Mouse (Mus musculus) forebrain, embryonic 14.5 days (tissue): ENCODE data around the gene Ap2a1. TPM values are rescaled to one million over a fixed set of nuclear protein-coding genes. Genes with fewer than 3 reads are reported as not detected.

ENCODE experiments used
- ATAC-seq: fragments of 200-750 bp; cut with Nextera tagmentation; 2 replicates; pipeline ENCODE4 v1.8.0; 2017; ENCODE audit warnings: mild to moderate bottlenecking, moderate library complexity
- DNase-seq: peaks from one replicate; pipeline ENCODE4 v3.0.0-alpha.2; 2015; ENCODE audit warnings: low spot score
- H3K27ac ChIP-seq: fragments of 300-500 bp; sonication (generic); 2 replicates; pipeline ENCODE4 v1.5.1; 2014; ENCODE audit warnings: low read depth, mild to moderate bottlenecking, control low read depth, low read length, moderate library complexity
- H3K27me3 ChIP-seq: fragments of 300-500 bp; sonication (generic); replicated peaks from 2 replicates; pipeline ENCODE4 v1.6.1; 2014; ENCODE audit warnings: low read length, control low read depth, mixed read lengths; ENCODE audit not compliant: control insufficient read depth, insufficient read depth
- H3K36me3 ChIP-seq: fragments of 300-500 bp; sonication (generic); 2 replicates; pipeline ENCODE4 v1.6.1; 2014; ENCODE audit warnings: low read length, control low read depth; ENCODE audit not compliant: control insufficient read depth, insufficient read depth
- H3K4me1 ChIP-seq: fragments of 300-500 bp; sonication (generic); 2 replicates; pipeline ENCODE4 v1.6.1; 2014; ENCODE audit warnings: antibody characterized with exemption, low read length, control low read depth; ENCODE audit not compliant: control insufficient read depth, insufficient read depth
- H3K4me2 ChIP-seq: fragments of 300-500 bp; sonication (generic); 2 replicates; pipeline ENCODE4 v1.6.1; 2014; ENCODE audit warnings: mild to moderate bottlenecking, control low read depth, low read length
- H3K4me3 ChIP-seq: fragments of 300-500 bp; sonication (generic); 2 replicates; pipeline ENCODE4 v1.5.1; 2014; ENCODE audit warnings: low read depth, low read length, control low read depth
- H3K9ac ChIP-seq: fragments of 300-500 bp; sonication (generic); 2 replicates; pipeline ENCODE4 v1.6.1; 2014; ENCODE audit warnings: mild to moderate bottlenecking, low read length, control low read depth, moderate library complexity
- H3K9me3 ChIP-seq: fragments of 300-500 bp; sonication (generic); replicated peaks from 2 replicates; pipeline ENCODE4 v1.6.1; 2016; ENCODE audit warnings: low read length, control low read depth, mixed read lengths; ENCODE audit not compliant: control insufficient read depth
- WGBS: fragments of 180-500 bp; shearing (Covaris S2); extraction: QIAGEN DNeasy Blood & Tissue Kit; methylation state at CpG from one replicate; pipeline ENCODE4 v1.1.7; 2014; 5-methylcytosine and 5-hydroxymethylcytosine counted together
- polyA plus RNA-seq: library from polyadenylated mRNA; unstranded; fragments of >200 nt; fragmentation: Nextera tagmentation; extraction: Ambion mirVana; gene quantifications from 2 replicates; pipeline ENCODE4 v1.2.1, GENCODE M21; 2014

Gene Ap2a1
- polyA plus RNA-seq, 1 experiment from 2014 or later = 85.6 TPM

DNA sequence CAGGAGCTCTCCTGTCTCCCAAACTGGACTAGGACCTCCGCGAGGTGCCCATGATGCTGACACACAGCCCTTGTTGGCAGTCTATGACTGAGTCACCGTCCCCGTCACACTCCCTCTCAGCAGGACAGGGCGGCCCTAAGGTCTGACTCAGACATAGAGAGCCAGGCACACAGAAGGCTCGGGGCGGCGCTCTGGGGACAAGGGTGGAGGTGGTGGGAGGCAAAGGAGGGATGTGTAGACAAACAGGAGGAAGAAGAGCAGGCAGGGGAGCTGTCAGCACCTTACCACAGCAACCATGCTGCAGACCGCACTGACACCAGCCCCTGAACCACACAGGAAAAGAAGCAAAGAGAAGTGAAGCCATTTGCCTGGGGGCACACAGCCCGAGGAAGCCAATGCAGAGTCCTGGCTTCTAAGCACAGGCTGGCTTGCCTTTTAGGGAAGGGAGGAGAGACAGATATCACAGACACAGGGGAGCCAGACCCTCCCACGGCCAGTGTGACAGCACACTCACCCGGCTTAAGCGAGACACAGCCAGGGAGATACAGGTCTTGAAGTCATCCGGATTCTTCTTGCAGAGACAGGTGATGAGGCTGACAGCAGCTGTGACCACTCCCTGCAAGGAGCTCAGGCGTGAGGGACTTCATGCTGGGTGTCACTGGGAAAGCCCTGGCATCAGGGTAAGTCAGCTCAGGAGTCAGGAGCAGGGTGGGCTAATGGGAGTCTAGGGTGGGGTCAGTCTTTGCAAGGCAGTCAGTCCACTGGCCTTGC lies 20.4 kb downstream of the Ap2a1 start:
- Histone ChIP-seq H3K4me3 (no peak overlapping the region), H3K27ac (no peak overlapping the region), H3K27me3 (no peaks in the 10 kb centered on the region), H3K9me3 (no peaks in the 10 kb centered on the region), H3K36me3 (peaks cover 98% of the 10 kb centered on the region), H3K9ac (no peak overlapping the region), H3K4me1 (no peaks in the 10 kb centered on the region), H3K4me2 (no peak overlapping the region)
- no peak for DNase-seq
- ATAC-seq = no peak
- WGBS = 92% methylated on average over 15 of the region's 15 CpGs

DNA sequence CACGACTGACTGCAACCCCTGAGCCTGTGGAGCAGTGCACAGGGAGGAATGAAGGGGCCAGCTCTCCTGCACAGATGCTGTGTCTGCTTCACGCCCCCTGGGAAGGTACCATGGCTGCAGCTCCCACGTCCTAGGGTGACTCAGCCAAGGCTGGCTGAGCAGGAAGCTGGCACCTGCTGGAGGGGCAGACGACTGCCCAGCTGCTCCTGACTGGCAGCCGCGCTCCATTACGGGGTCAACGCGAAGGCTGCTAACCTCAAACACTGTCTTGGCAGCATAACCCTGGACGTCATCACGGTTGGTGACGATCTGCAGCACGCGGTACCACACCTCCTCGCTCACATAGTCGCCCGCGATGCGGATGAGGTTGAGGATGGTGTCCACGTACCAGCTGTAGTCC lies 23.9 kb downstream of the Ap2a1 start:
- Histone ChIP-seq H3K9me3 (no peaks in the 10 kb centered on the region), H3K4me1 (no peaks in the 10 kb centered on the region), H3K27me3 (no peaks in the 10 kb centered on the region), H3K9ac (no peak overlapping the region), H3K36me3 (peaks cover 99% of the 10 kb centered on the region), H3K27ac (no peak overlapping the region), H3K4me2 (no peak overlapping the region), H3K4me3 (no peak overlapping the region)
- whole genome bisulfite sequencing = 91% methylated on average over 20 of the region's 20 CpGs
- DNase-seq (no peak), ATAC-seq (no peak)

DNA sequence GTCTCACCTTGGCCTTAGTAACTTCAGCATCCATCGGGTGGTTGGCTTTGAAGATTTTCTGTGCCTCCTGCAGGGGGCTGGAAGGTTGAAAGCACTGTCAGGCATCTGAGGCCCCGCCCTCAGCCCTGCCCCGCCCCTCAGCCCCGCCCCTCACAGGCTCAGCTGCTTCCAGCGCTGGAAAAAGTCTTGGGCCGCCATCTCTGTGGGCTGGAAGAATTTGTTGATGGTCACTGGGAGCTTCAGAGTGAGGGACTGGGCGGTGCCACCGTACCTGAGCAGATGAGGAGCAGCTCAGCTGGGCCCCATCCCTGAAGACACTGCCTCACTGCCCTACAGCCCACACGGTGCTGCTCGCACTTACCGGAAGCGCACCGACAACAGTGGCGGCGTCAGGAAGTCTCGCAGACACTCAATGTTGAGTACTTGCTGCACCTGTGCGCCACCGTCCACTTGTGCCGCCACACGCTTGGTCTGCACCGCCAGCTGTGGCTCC lies 28.0 kb downstream of the Ap2a1 start:
- Histone ChIP-seq H3K4me1 (peaks cover 7% of the 10 kb centered on the region), H3K4me3 (no peak overlapping the region; the same call in 1 of the 2 replicates), H3K36me3 (peaks cover 74% of the 10 kb centered on the region), H3K27me3 (no peaks in the 10 kb centered on the region), H3K9ac (peak overlapping the region; percentile 32; the same call in 1 of the 2 replicates), H3K9me3 (no peaks in the 10 kb centered on the region), H3K27ac (peak overlapping the region; percentile 27; the same call in 1 of the 2 replicates), H3K4me2 (peak overlapping the region; percentile 46)
- ATAC-seq (peak; percentile 42), DNase-seq (peak; percentile 72)
- WGBS = 16% methylated on average over 21 of the region's 21 CpGs

DNA sequence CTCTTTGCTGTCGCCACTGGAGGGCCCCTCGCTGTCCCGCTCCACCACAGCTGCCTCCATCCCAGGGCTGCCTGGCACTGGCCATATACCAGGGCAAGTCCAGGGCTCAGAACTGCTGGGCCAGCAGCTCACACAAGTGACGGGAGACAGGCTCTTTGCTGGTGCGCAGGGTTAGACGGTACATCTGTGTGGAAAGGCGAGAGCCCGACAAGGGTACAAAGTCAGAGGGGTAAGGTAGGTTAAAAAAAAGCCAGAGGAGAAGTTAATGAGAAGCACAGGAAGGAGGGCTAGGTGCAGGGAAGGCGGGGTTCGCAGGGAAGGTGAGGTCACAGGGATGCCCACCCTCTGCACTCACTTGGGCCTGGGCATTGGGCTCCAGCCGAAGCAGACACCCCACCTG lies 28.7 kb downstream of the Ap2a1 start:
- Histone ChIP-seq H3K27ac (peak overlapping the region; percentile 27; the same call in 1 of the 2 replicates), H3K4me3 (no peak overlapping the region), H3K36me3 (peaks cover 67% of the 10 kb centered on the region), H3K4me2 (no peak overlapping the region), H3K9ac (no peak overlapping the region), H3K9me3 (no peaks in the 10 kb centered on the region), H3K4me1 (peaks cover 7% of the 10 kb centered on the region), H3K27me3 (no peaks in the 10 kb centered on the region)
- 82% methylated on average over 11 of the region's 11 CpGs for WGBS
- no peak for ATAC-seq
- no peak for DNase-seq

DNA sequence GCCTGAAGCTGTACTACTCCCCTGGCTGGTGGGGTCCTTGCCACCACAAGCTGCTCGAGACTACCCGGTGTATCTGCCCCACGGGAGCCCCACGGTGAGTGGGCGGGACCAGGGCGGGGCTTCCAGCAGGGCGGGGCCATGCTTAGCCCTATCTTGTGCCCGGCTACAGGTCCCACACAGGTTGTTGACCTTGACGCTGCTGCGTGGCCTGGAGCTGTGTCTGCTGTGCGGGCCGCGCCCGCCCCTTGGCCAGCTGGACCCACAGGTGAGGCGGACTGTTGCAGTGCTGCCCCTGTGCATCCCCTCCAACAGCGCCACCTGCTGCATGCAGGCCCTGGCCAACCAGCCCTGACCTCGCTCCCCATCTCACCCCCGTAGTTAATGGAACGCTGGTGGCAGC lies 30.7 kb downstream of the Ap2a1 start:
- no peak overlapping the region for H3K9ac ChIP-seq
- peaks cover 18% of the 10 kb centered on the region for H3K4me1 ChIP-seq
- no peak overlapping the region for H3K4me3 ChIP-seq
- H3K4me2 ChIP-seq = no peak overlapping the region
- peaks cover 47% of the 10 kb centered on the region for H3K36me3 ChIP-seq
- no peaks in the 10 kb centered on the region for H3K9me3 ChIP-seq
- no peaks in the 10 kb centered on the region for H3K27me3 ChIP-seq
- ATAC-seq = no peak
- DNase-seq = no peak
- WGBS = 34% methylated on average over 19 of the region's 19 CpGs
- no peak overlapping the region for H3K27ac ChIP-seq

DNA sequence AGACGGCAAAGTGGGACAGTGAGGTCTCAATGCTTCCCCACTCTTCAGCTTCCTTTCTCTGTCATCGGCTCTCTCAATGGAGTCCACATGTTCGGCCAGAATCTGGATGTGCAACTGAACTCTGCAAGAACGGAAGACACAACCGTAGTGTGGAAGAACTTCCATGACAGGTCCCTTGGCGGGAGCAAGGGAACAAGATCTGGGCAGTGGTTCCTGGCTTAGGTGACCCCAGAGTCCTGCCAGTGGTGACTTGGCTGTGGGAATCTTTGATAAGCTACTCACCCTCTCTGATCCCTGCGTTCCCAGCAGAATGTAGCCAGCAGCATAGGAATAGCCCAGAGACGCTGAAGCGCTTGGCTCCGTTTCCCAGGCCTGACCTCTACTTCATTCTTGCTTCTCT lies 32.8 kb downstream of the Ap2a1 start:
- Histone ChIP-seq H3K27me3 (no peaks in the 10 kb centered on the region), H3K4me1 (peaks cover 26% of the 10 kb centered on the region), H3K27ac (peak overlapping the region; percentile 90), H3K4me3 (peak overlapping the region; percentile 58), H3K36me3 (peaks cover 26% of the 10 kb centered on the region), H3K9me3 (no peaks in the 10 kb centered on the region), H3K4me2 (peak overlapping the region; percentile 83), H3K9ac (peak overlapping the region; percentile 79)
- no peak for ATAC-seq
- WGBS = 33% methylated on average over 10 of the region's 10 CpGs
- DNase-seq = no peak

DNA sequence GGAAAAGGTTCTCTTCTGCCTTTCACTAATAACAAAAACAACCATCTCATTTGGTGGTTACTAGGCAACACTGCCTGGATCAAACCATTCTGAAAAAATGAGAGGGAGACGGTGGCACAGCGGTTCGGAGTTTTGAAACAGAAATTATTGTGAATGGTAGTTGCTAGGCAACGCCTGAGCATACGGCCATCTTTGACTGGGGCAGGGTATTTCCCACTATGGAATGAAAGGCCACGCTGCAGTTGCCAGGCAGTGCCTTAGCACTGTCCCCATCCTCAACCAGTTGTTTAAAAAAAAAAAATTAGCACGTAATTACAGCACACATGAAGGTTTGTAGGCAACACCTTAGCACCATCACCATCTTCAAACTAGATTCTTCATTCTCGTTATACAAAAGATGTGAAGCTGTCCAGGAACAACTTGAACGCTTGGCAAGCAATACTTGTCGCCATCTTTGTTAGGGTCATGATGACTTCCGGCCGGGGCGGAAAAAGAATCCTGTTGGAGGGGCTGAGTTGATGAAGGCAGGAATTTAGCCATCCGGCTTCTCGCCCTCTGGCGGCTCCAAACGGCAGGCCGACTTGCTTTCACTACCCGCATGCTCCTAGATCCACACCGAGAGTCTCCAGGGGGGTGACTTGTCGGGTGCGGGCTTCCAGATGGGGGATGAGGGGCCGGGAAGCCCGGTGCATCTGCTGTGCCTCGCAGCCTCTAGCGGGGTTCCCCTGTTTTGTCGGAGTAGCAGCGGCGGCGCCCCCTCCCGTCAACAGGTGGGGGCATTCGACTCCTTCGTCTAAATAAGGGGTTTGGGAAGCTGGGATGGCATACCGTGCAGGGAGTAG lies 33.5 kb downstream of the Ap2a1 start, which contains the start of gene Fuz:
TSS of gene Fuz (plus strand) at position 487 of the 842 bp plus-strand sequence.
- Histone ChIP-seq H3K9ac (peak within 1 kb of the TSS; percentile 79), H3K27me3 (no peaks in the 10 kb centered on the region), H3K4me1 (peaks cover 33% of the 10 kb centered on the region), H3K4me3 (peak within 1 kb of the TSS; percentile 58), H3K4me2 (peak within 1 kb of the TSS; percentile 83), H3K36me3 (peaks cover 19% of the 10 kb centered on the region), H3K27ac (peak within 1 kb of the TSS; percentile 90), H3K9me3 (no peaks in the 10 kb centered on the region)
- peak; percentile 75 for ATAC-seq
- peak; percentile 99 for DNase-seq
- WGBS = under 1% methylated on average over 34 of the region's 34 CpGs

DNA sequence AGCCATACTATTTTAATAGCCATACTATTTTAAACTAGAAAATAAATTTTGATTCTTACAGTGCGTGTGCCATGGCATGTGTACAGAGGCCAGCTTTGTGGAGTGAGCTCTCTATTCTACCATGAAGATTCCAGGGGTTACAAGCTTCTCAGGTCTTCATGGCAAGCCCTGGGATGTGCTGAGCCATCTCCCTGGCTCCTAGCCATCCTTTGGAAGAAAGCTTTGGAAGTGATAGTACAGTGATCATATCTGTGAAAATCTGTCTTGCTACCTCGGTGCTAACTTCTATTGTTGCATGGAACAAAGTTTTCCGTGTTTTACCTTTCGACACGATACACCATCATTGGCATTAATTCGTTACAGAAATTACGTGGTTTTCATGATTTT lies 34.1 kb downstream of the Ap2a1 start:
- H3K4me3 ChIP-seq = peak overlapping the region; percentile 58
- WGBS = 11% methylated on average over 7 of the region's 7 CpGs
- H3K9ac ChIP-seq = peak overlapping the region; percentile 17; the same call in 1 of the 2 replicates
- DNase-seq = no peak
- no peaks in the 10 kb centered on the region for H3K27me3 ChIP-seq
- H3K27ac ChIP-seq = peak overlapping the region; percentile 90
- H3K4me2 ChIP-seq = peak overlapping the region; percentile 83
- H3K36me3 ChIP-seq = peaks cover 13% of the 10 kb centered on the region
- H3K4me1 ChIP-seq = peaks cover 38% of the 10 kb centered on the region
- ATAC-seq = peak; percentile 13; the same call in 1 of the 2 replicates
- H3K9me3 ChIP-seq = no peaks in the 10 kb centered on the region
